Mouse (Mus musculus): Measurements from ENCODE around the gene Cecr2.
A peak's percentile ranks its signal among the peaks of the same experiment; 100 is the strongest.
"Not testable (repeated sequence)": the region's sequence is repeated elsewhere in the genome, so short reads cannot be mapped to it uniquely, and the experiment has no call there.

The Cecr2 gene

GRCm38 (mm10) chr6:120773149-120773628, 107.0 kb downstream of the Cecr2 start, which contains the start of gene Slc25a18:
Slc25a18 (plus strand) TSS chr6:120773578.
- no peak for DNase-seq (ENCODE audit: low spot score)

- no peak for DNase-seq (ENCODE audit: low spot score)
Observed at GRCm38 (mm10) chr6:120773763-120774162, 107.6 kb downstream of the Cecr2 start.

GRCm38 (mm10) chr6:120776286-120776685, 110.1 kb downstream of the Cecr2 start:
- DNase-seq (ENCODE audit: low spot score): no peak

GRCm38 (mm10) chr6:120777533-120777932, 111.4 kb downstream of the Cecr2 start:
- no peak for DNase-seq (ENCODE audit: low spot score)

- no peak for DNase-seq (ENCODE audit: low spot score)
Observed at GRCm38 (mm10) chr6:120778226-120778625, 112.1 kb downstream of the Cecr2 start.

- no peak for DNase-seq (ENCODE audit: low spot score)
Observed at GRCm38 (mm10) chr6:120782948-120783347, 116.8 kb downstream of the Cecr2 start.

GRCm38 (mm10) chr6:120784351-120784750, 118.2 kb downstream of the Cecr2 start:
- no peak for DNase-seq (ENCODE audit: low spot score)

- DNase-seq (ENCODE audit: low spot score): no peak
Observed at GRCm38 (mm10) chr6:120788068-120788607, 122.0 kb downstream of the Cecr2 start.

GRCm38 (mm10) chr6:120788904-120789303, 122.7 kb downstream of the Cecr2 start:
- DNase-seq (ENCODE audit: low spot score): peak; percentile 39

GRCm38 (mm10) chr6:120790153-120790552, 124.0 kb downstream of the Cecr2 start:
- DNase-seq (ENCODE audit: low spot score): no peak

- no peak for DNase-seq (ENCODE audit: low spot score)
Observed at GRCm38 (mm10) chr6:120790717-120791116, 124.5 kb downstream of the Cecr2 start.

GRCm38 (mm10) chr6:120792947-120793346, 126.8 kb downstream of the Cecr2 start:
- peak; percentile 74 for DNase-seq (ENCODE audit: low spot score)

- DNase-seq (ENCODE audit: low spot score): no peak
Observed at GRCm38 (mm10) chr6:120795422-120796086, 129.4 kb downstream of the Cecr2 start.

- no peak for DNase-seq (ENCODE audit: low spot score)
Observed at GRCm38 (mm10) chr6:120796111-120796510, 129.9 kb downstream of the Cecr2 start.

- no peak for DNase-seq (ENCODE audit: low spot score)
Observed at GRCm38 (mm10) chr6:120798019-120798418, 131.8 kb downstream of the Cecr2 start.

- DNase-seq (ENCODE audit: low spot score): no peak
Observed at GRCm38 (mm10) chr6:120798905-120799304, 132.7 kb downstream of the Cecr2 start.

GRCm38 (mm10) chr6:120799581-120800041, 133.4 kb downstream of the Cecr2 start:
- no peak for DNase-seq (ENCODE audit: low spot score)

GRCm38 (mm10) chr6:120806999-120807737, 141.0 kb downstream of the Cecr2 start:
- peak; percentile 72 for DNase-seq (ENCODE audit: low spot score)

GRCm38 (mm10) chr6:120807738-120808081, 141.5 kb downstream of the Cecr2 start:
- DNase-seq (ENCODE audit: low spot score): no peak

GRCm38 (mm10) chr6:120811999-120812398, 145.8 kb downstream of the Cecr2 start:
- not testable (repeated sequence) for DNase-seq (ENCODE audit: low spot score)

GRCm38 (mm10) chr6:120819294-120819693, 153.1 kb downstream of the Cecr2 start:
- DNase-seq (ENCODE audit: low spot score): no peak

- DNase-seq (ENCODE audit: low spot score): no peak
Observed at GRCm38 (mm10) chr6:120820144-120820543, 154.0 kb downstream of the Cecr2 start.
